Mouse (Mus musculus) thymus, adult 2 months (tissue): Measurements from ENCODE around the gene Lrfn2.

Experiments used
- CTCF ChIP-seq: fragments of 200-500 bp; IDR thresholded peaks from 2 replicates; pipeline ENCODE4 v1.5.1; 2012; ENCODE audit warnings: mild to moderate bottlenecking, control low read depth, low read length, moderate library complexity, borderline replicate concordance; ENCODE audit not compliant: control insufficient read depth, poor library complexity, insufficient read depth; ENCODE audit errors: extremely low read depth
- POLR2A ChIP-seq: fragments of 200-500 bp; IDR thresholded peaks from 2 replicates; pipeline ENCODE4 v1.6.1; 2012; ENCODE audit warnings: mild to moderate bottlenecking, low read length, control low read depth, moderate library complexity; ENCODE audit not compliant: control insufficient read depth, poor library complexity, insufficient read depth; ENCODE audit errors: extremely low read depth

DNA sequence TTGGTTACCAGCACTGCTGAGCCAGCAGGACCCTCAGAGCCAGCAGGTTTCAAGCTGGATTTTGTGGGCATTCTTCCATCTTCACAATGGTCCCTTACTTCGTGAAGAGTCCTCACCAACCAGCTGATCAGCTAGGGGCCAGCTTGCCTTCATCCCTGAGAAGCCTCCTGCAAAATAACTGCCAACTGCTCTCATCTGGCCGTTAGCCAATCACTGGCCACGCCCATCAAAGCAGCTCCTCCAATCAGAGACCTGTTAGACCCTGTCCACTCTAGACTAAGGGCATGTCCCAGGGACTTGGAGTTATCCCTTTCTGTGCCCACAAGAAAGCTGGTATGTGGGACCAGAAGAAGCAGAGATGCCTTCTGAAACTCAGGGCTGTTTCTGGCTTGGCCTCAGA lies 181.2 kb downstream of the Lrfn2 start:
- no peak for TF ChIP-seq POLR2A
- no peak for TF ChIP-seq CTCF
